Mouse (Mus musculus) skeletal muscle tissue, adult 2 months (tissue): ENCODE measurements around the gene Ccnh.
A peak's percentile ranks its signal among the peaks of the same experiment; 100 is the strongest.
"Not testable (repeated sequence)": the region's sequence is repeated elsewhere in the genome, so short reads cannot be mapped to it uniquely, and the experiment has no call there.

Source experiments
- DNase-seq: peaks from one replicate; pipeline ENCODE4 v3.0.0-alpha.2; 2012; ENCODE audit warnings: low read depth, low spot score

The Ccnh gene

GRCm38 (mm10) chr13:85188903-85189643 lies at the start of gene Ccnh:
Gene Ccnh, plus strand, starts transcription at chr13:85189408.
- peak; percentile 89 for DNase-seq

DNA sequence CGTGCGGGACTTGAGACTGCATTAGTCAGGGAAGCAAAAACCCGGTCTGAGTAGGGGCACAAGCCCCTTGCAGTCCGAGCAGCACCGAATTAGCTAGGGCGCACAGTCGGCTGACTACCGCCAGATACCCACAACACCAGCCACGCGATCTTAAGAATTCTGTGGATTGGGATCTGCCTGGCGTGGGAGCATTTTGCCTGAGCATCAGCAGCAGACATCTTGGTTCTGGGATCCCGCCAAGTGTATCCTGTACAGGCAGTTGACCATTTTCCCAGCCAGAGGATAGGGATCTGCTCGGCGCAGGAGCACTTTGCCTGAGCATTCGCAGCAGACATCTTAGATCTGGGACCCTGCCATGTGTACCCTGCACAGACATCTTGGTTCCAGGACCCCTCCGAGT lies 45.8 kb upstream of the Ccnh start:
- not testable (repeated sequence) for DNase-seq

GRCm38 (mm10) chr13:85146471-85146870 lies 42.7 kb upstream of the Ccnh start:
- DNase-seq, result no peak

DNA sequence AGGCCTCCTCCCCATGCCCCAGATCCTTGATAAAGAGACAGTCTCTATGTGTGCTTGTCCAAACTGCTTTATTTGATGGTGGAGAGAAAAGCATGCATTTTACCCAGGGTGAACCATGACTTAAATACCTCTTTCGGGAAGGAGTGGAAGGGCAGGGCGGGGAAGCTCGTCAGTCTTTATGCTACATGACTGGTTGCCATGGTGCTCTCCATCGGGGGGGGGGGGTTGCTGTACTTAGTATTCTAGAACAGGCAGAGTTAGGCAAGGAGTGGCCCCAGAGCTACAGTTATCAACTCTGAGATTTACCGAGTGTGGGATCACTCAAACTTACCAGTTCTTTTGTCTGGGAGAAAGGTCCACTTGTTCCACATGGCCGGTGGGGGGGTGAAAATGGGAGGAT lies 34.5 kb upstream of the Ccnh start:
- DNase-seq, result no peak

DNA sequence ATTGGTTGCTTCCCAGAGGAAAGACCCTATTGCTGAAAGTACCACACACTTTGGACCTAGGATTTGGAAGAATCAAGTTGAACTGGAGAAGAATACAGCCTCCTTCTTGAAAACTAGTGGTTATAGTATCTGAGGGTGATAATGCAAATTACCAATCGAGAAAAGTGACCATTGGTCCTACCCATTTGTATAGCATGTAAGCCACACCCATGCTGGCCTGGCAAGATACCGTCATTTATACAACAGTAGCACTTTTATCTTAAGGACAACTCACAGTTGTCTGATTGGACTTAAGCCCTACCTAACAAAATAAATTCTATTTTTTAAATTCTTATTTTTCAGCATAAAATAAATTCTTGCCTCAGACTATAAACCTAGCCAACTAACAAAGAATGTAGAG lies 29.2 kb upstream of the Ccnh start:
- DNase-seq, result no peak

GRCm38 (mm10) chr13:85164512-85165124 lies 24.6 kb upstream of the Ccnh start:
- DNase-seq, result no peak

GRCm38 (mm10) chr13:85189644-85190121 lies 475 bp downstream of the Ccnh start:
- DNase-seq, result peak; percentile 16

GRCm38 (mm10) chr13:85191253-85191652 lies 2.0 kb downstream of the Ccnh start:
- DNase-seq, result no peak

- no peak for DNase-seq
Measured at GRCm38 (mm10) chr13:85207493-85207892, 18.3 kb downstream of the Ccnh start.

DNA sequence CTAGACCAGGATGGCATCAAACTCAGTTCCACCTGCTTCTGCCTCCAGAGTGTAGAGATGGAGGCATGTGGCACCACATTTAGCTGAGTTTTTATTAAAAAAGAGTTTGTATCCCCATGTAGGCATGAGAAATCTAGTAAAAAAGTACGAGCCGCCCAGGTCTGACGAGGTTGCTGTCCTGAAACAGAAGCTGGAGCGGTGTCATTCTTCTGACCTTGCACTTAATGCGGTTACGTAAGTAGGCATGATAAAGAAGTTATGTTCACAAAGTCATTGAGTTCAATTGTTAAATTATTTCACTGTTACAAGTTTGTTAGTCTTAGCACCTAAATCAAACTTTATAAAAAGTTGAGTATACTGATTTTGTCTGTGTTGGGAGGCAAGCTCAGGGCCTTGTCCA lies 19.4 kb downstream of the Ccnh start:
- DNase-seq, result no peak

DNA sequence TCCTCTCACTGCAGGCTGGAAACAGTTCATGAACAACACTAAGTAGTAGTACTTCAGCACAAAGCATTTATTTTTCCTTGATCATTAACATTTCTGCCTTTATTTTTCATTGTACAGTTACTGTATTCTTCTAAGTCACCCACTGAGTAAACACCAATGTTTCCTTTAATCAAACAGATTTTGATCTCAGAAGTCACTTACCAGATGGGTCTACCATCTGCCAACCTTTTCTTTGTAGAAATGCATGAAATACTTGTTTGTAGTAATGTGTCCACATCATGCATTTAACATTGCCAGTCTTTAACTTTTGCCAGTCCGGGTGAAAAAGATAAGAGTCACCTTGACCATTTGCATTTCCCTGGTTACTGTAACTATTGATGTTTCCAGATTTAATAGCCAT lies 21.1 kb downstream of the Ccnh start:
- DNase-seq, result no peak

DNA sequence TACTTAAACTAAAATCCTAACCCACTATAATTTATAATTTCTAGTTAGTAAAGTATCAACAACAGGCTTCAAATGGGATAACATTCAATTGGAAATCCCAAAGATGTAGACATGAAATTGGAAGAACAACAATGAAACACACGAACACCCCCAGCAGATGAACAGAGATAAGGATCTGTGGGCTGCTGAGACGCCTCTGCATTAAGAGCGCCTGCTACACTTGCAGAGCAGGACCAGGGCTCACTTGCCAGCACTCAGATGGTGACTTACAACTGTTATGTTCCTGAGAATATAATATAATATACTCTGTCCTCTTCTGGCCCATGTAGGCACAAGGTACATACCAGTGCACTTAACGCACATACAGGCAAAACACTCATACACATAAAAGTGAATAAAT lies 29.4 kb downstream of the Ccnh start:
- DNase-seq, result no peak

GRCm38 (mm10) chr13:85238760-85239159 lies 49.6 kb downstream of the Ccnh start:
- no peak for DNase-seq
